Mouse (Mus musculus) right cerebral cortex, postnatal 36 days (tissue): ENCODE measurements around the gene F2r.

Experiments
- DNase-seq, 2 experiments: peaks; one replicate each; pipeline ENCODE4 v3.0.0; 2022; ENCODE audit warnings: low spot score in 2 of 2, mixed read lengths in 1 of 2

The F2r gene

DNA sequence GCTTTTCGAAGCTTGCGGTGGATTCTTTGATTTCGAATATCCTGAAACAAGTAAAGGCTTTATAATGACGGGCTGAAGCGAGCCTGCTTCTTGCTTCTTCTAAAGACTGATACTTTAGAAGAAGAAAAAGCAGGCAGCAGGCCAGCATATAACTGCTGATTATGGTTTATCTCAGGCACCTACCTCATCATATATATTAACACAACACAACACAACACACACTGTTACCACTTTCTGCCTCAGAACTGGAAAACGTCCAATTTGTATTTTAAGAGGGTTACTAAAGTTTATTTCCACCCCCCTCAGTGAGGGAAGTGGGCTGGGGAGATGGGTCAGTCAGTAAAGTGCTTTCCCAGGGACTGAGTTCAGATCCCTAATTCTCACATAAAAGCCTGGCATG lies 13.9 kb upstream of the F2r start:
- no peak for DNase-seq

DNA sequence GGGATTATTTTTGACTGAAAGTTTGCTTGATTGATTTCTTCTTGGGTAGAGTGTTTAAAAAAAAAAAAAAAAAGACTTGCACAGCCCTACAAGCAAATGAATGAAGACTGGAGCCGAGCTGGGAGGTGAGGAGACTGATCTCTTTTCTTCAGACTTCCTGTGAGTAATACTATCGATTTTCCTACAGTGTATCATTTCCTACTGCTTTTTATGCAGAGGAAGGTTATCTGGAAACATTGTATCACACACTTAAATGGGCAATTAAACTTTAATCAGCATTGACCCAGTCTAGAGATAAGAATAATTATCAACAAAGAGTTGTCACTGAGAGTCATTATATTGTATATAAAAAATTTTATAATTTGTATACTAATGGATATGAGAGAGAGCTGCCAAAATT lies 12.5 kb upstream of the F2r start:
- no peak for DNase-seq

DNA sequence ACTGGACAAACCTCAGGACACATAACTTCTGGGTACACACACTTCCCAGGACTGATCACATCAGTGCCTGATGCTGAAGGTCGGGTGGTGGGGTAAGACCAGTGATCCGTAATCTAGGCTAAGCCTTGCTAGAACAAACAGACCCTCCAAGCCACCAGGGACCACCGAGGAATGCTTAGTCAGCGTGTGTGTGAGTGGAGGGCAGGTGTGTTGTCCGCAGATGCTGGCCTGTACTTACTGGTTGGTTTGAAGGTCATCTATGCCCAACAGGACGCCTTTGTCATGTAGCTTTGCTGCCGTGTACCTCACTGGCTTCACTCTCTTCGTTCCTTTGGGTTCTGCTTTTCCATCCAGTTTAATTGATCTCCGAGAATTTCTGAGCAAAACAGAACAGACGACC lies 11.5 kb upstream of the F2r start:
- DNase-seq, result no peak

DNA sequence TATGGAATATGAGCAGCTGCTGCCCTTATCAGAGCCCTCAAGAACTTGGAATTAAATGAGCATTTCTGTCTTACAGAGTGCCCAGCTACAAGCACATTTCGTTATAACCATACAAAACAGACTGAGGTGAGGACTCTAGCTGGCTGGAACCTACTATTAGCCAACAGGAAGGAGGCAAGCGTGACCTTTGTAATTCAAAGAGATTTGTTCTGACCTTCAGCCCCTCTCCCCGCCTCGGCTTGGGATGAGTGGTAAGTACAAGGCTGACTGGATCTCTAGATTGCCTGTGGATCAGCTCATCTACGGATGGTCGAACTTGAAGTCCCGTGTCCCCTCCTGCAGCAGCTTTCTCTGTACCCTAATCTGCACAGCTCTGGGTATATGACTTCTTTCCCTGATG lies 8.4 kb upstream of the F2r start:
- DNase-seq, result no peak

DNA sequence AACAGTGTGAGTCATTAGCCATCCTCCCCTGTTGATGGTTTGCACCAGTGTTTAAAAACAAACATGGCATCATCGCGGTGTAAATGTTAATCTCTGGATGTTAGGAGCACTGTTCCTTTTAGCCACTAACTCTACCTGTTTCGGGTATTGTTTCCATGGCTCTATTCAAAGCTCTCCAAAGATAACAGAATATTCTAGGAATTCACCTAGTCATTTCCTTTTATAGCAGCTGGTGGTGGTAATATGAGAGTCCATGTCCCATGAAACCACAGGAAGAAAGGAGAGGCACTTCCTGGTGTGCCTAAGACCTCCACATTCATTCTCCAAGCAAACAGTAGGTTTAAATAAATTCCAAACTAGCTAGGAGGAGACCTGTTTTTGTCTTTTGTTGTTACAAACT lies 4.8 kb upstream of the F2r start:
- DNase-seq, result no peak

DNA sequence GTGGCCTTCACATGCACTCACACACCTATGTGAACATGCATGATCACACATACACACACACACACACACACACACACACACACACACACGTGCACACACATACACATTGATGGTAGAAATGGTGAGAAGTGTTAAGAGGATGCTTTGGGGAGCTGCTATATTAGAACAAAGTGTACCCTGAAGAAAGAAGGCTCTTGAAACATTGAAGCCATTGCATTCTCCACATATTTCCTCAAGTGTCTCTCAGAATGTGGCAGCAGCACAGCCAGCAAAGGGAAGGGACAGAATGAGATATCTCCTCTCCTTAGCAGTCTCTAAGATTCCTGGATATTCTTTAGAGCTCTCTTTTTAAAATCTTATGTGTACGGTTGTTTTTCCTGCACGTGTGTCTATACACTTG lies 3.3 kb upstream of the F2r start:
- DNase-seq, result no peak

DNA sequence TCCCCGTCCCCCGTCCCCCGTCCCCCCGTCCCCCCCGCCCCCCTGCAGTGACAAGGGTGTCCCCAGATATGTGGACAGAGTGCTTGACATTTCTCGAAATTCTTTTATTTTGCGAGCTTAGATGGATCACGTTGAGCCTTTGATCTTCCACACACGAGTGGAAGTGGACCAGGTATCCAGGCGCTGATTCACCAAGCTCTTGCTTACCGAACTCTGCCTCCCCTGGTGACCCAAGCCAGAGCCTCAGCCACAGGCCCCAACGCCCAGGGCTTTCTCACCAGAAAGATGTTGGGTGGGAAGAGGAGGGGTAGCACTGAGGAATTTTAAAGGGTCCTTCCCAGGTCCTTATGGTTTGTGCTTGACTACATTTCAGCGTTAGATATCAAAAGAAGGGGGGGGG lies 572 bp upstream of the F2r start:
- no peak for DNase-seq

DNA sequence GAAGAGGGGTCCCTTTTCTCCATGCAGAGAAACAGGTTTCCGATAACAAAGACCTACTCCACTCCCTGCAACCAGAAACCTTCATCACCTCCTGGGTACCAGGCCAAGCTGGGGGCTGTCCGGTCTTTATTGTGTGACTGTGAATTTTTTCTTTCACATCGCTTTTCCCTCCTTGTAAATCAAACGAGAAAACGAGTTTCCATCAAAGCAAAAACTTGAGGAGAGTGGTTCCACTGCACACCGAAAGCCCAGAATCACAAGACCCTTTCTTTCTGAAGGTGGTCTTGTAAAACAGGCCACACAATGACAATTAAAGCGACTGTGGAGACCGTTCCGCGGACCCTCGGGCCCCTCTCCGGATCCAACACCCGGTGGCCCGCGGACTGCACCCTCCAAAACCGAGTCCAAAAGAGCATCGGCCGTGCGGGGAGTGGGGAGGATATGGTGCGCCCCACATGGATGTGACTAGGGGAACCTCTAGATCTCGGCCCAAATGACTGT lies 566 bp downstream of the F2r start:
- no peak for DNase-seq

DNA sequence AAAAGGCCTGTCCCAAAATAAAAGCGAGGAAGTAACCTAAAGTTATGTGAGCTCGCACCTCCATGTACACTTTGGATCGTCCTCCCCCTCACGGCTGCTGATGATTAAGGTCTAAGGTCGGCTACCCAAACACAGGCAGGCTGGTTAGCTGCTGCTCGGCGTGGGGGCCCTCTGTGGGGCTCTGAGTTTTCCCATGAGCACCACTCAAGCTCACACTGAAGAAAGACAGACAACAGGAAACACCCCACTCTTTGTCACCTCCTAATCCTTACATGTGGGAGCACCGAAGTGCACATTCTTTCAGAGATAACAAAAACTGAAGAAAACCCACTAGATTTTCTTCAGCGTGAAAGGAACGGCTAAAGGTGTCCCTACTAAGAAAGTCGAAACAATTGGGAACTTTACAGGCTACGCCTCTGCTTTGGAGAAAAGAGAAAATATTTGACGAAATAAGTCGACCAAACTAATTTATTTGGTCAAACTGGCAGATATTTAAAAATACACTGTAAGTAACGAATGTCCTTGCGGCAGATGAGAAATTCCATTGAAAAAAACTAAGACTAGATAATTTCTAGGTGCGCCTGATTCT lies 1.1 kb downstream of the F2r start:
- DNase-seq, result no peak

DNA sequence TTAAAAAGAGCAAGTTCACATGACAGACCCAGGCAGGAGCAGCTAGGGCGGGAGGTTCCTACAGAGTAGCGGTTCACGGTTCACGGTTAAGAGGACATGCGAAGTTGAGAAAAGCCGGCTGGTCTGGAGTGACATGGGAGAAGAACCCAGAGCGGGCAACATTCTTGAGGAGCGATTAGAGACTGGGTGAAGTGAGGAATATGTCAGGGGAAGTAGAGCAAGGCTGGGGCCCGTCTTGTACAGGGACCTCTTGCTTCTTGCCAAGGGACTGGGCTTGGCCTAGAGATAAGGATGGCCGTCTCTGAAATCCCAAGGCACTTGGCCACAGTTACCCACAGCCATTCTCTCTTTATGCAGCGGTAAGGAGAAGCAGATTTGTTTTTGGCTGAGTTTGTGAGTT lies 1.8 kb downstream of the F2r start:
- no peak for DNase-seq

DNA sequence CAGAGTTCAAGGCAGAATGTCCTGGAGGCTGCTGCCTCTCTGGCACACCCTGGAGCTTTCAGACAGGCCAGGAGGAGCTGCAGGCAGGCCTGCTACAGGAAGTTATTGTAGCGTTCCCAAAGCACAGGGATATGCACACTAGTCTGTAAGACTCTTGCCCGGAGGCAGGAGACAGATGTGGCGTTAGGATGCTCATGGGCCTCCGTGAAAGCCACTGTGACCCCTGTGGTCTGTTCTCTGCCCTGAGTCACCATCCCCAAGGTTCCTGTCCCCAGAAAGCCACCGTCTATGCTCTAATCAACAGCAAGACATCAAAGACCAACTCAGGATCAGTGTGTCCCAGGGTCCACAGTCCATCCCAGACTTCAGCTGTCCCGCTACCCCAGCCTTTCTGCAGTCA lies 3.5 kb downstream of the F2r start:
- no peak for DNase-seq

DNA sequence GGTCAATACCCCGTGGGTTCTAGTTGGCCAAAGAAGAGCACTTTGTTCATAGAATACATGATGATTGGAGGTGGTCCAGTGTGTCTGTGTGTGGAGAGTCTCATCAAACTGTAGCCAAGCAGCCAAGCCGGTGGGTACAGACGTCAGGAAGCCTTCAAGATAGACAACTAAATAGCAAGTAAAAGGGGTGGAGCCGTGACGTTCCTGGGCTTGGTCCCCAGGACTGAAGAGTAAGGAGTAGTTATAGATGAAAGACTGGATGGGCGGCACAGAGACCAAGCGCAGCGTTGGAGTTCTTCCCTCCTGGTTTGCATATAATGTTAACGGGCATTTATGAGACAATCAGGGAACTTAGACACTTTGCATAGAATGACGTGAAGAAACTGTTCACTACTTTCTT lies 6.0 kb downstream of the F2r start:
- no peak for DNase-seq

DNA sequence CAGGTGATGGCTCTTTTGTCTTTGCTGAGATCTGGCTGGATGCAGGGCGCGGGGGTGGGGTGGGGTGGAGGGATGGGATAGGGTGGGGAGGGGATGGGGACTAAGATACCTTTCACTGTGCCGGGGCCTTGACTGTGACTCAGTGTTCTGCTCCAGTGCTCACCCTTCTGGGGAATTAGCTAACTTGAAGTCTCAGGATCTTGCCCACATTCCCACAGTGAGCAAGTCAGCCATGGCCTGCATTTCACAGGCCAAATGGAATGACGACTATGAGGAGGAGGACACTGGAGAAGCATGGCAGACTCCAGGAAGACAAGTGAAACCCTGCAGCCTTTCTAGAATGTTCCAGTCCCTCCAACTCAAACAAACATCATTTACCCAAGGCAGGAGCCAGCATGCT lies 6.5 kb downstream of the F2r start:
- no peak for DNase-seq

DNA sequence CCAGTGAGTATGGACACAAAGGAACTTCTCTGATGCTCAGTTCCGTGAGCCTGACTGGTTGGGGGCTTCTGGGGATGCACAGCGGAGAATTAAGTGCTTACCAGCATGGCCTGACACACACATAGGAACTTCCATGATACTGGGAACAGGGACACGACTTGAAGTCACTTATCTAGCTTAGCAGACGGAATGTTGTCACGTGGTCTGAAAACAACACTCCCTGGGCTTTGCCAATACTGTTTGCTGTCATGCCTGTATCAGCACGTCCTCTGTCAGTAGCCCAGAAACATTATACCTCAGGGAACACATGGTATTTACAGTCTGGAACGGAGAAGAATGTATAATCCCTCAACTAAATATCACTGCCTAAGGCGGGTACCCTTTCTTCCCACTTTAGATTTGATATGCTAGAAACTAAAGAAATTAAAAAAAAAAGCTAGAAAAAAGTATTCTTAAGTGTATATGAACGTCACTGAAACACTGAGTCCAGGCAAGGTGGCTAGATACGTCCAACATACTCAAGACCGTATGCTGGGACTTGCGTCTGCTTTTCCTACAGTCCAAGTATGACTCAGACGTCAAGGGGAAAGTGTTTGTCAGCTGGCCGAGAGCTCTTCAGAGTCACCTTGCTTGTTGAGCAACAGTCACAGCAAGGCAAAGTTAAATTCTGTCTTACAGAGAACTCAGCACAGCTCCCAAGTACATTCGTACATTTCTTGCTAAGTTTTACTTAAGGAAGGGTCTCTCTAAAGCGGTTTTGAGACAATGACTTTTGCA lies 7.3 kb downstream of the F2r start:
- no peak for DNase-seq

DNA sequence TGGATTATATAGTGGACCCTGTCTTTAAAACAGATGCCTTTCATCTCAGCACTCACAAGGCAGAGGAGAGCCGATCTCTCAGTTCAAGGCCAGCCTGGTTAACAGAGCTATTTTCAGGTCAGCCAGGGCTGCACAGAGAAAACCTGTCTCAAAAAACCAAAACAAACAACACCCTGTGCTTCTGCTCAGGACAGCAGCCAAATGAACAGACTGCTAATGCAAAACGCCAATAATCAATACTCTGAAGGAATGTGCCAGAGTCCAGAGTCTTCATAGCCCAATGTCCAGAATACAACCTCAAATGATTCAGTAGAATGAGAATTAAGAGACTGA lies 9.2 kb downstream of the F2r start:
- no peak for DNase-seq

DNA sequence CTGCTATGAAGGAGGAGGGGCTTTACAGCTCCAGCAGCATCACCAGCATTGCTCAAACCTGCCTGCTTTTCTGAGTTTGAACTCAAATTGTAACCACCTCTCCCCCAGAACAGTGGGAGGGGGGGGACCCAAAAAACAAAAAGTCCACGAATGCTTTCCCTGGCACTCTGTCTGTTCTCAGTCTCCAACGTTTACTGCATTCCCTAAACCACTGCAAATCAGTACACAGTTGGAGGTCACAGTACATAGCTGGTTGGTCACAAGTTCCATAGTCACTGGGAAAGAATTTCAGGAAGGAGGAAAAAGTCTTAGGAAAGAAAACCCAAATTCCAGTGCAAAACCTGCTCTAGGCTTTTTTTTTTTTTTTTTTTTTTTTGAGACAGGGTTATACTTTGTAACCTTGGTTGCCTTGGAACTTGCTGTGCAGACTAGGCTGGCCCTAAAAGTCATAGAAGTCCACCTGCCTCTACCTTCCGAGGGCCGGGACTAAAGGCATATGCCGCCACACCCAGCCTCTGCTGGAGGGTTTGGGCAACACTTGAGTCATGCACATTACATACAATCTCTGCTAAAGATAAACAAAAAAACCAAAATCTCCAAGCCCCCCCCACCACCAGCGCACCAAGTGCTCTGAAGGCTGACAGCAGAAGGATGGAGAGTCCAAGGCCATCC lies 9.7 kb downstream of the F2r start:
- DNase-seq, result no peak

DNA sequence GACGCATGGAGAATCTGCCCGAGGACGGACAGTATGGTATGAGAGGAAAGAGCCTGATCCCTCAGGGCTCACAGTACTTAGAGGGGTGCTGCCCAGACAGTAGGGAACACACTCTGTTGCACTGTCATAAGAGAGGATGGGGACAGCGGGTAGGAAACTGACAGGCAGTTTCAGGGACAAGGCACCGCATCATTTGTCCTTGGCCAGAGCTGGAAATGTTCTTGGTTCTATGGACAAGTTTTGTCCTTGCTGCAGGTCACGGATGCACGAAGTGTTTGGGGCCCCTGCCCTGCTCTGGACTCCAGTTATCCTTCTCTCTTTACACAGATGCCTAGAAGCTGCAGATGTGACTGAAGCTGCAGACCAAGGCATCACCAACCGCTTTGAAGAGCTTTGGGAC lies 11.3 kb downstream of the F2r start:
- no peak for DNase-seq

DNA sequence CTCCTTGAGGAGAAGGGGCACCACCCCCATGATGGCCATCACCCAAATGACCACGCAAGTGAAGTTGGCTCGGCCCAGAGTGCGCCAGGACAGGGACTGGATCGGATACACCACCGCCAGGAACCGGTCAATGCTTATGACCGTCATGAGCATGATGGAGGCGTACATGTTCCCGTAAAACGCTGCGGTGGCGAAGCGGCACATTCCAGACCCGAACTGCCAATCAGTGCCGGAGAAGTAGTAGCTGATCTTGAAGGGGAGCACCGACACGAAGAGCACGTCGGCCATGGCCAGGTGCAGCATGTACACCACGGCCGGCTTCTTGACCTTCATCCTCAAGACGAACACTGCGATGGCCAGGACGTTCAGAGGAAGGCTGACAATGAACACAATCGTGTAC lies 14.0 kb downstream of the F2r start:
- DNase-seq, result no peak

DNA sequence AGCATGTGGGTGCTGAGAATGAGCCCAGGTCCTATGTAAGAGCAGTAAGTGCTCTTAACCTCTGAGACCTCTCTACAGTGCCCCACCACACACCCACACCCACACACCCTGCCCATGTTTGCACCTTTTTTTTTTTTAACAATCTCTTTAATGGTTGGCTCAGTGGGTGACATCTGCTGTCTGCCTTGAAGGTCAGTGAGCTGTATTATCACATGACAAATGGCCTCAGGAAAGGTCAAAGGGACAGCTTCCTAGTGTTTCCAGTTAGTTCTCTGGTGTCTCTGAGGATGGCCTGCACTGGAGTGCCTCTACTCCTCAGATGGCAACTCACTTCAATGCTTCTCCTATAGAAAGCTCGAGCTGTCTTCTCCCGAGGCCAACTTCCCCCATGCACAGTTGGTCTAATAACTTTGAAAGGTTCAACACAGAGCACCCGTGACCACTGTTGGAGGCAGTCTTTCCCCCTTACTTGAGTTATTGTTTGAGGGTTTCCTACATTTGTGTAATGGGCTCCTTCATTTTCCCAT lies 18.4 kb downstream of the F2r start:
- DNase-seq, result no peak

DNA sequence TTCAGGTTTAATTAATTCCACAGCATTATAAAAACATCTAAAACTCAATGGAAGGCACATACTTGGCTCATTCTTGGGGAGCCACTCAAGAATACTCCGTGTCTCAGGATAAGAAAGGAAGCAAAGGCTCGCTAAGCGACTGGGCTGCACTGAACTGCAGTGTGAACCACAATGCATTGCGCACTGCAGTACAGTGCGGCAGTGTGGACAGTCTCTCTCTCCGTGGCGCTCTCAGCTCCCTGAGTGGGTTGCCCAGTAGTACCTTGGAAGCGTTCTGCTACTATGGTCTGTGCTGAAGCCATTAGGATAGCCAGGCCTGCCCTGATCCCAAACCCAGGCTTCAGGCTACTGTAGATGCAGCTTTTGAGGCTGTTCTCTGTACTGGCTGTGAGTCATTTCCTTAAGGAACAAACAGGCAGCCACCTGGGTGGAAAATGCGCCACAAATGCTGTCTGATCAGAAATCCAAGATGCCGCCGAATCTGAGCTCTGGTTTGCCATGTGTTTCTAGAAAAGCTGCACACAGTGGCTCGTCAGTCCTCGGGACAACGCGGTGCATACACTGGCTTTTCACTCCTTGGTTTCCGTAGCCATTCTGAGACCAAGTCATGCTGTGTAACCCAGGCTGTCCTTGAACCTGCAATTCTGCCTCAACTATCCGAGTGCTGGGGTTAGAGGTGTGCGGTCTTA lies 19.9 kb downstream of the F2r start:
- DNase-seq, result no peak

DNA sequence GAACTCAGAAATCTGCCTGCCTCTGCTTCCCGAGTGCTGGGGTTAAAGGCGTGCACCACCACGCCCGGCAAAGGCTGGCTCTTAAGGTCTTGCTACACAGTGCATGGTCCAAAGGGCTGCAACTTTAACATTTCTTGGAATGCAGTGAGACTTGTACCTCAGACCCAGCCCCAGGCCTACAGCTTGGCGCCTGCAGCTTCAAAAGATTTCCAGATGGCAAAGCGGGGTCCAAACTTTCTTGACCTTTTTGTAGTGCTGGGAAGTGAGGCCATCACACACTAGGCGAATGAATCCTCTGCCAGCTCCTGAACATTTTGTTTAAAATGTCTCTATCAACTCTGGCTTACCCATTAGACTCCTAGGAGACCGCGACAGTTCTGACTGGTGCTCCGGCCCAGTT lies 20.7 kb downstream of the F2r start:
- DNase-seq, result no peak

DNA sequence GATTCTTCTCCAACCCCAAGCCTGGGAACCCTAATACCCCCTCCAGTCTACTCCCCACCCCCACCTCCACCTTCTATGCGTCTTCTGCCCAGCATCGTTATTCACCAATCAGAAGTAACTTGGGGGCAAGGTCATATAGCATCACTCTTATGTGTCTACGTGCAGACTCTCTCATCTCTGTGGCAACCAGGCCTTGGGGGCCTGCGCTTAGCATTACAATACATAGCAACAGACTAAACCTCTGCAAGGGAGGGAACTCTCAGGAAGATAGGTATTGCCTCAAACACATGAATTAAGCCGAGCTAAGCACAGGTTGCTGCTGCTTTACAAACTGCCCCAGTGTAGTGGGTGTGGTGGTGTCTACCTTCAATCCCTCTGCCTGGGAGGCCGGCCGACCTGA lies 21.6 kb downstream of the F2r start:
- DNase-seq, result no peak

DNA sequence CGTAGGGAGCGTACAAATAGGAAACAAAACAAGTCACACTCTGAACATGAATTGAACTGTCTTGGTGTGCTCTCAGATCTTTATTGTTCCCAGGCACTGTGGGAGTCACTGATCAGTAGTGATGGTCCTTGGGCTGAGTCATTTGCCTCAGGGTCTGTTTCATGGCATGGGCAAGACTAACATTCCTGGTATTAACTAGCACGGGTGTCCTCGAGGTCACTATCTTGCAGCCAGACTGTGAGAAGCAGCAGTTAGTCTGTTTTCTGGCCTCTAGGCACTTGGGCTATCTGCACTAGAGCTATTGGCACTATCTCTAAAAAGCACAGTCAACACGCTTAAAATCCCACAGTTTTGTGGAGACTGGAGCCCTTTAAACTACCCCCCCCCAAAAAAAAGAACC lies 22.4 kb downstream of the F2r start:
- no peak for DNase-seq
